Mouse (Mus musculus) forebrain, embryonic 15.5 days (tissue): Measurements from ENCODE around the gene Hmgcs1. TPM values are rescaled to one million over a fixed set of nuclear protein-coding genes. Genes with fewer than 3 reads are reported as not detected.
A peak's percentile ranks its signal among the peaks of the same experiment; 100 is the strongest.
"Not testable (repeated sequence)": the region's sequence is repeated elsewhere in the genome, so short reads cannot be mapped to it uniquely, and the experiment has no call there.

Experiments
- ATAC-seq: fragments of 200-750 bp; cut with Nextera tagmentation; replicated peaks from 2 replicates; pipeline ENCODE4 v1.8.0; 2017; ENCODE audit warnings: mild to moderate bottlenecking, moderate TSS enrichment, moderate library complexity
- H3K27ac ChIP-seq: fragments of 300-500 bp; sonication (generic); replicated peaks from 2 replicates; pipeline ENCODE4 v1.5.1; 2015; ENCODE audit warnings: mild to moderate bottlenecking, inconsistent platforms
- H3K27me3 ChIP-seq: fragments of 300-500 bp; sonication (generic); 2 replicates; pipeline ENCODE4 v1.6.1; 2015; ENCODE audit warnings: inconsistent platforms
- H3K36me3 ChIP-seq: fragments of 300-500 bp; sonication (generic); 2 replicates; pipeline ENCODE4 v1.6.1; 2015; ENCODE audit warnings: mild to moderate bottlenecking, inconsistent platforms
- H3K4me1 ChIP-seq: fragments of 300-500 bp; sonication (generic); 2 replicates; pipeline ENCODE4 v1.6.1; 2015; ENCODE audit warnings: inconsistent platforms
- H3K4me2 ChIP-seq: fragments of 300-500 bp; sonication (generic); replicated peaks from 2 replicates; pipeline ENCODE4 v1.6.1; 2015; ENCODE audit warnings: mild to moderate bottlenecking, inconsistent platforms
- H3K4me3 ChIP-seq: fragments of 300-500 bp; sonication (generic); 2 replicates; pipeline ENCODE4 v1.5.1; 2015; ENCODE audit warnings: mild to moderate bottlenecking, inconsistent platforms
- H3K9ac ChIP-seq: fragments of 300-500 bp; sonication (generic); replicated peaks from 2 replicates; pipeline ENCODE4 v1.6.1; 2015; ENCODE audit warnings: mild to moderate bottlenecking, inconsistent platforms
- H3K9me3 ChIP-seq: fragments of 300-500 bp; sonication (generic); 2 replicates; pipeline ENCODE4 v1.6.1; 2016; ENCODE audit warnings: inconsistent platforms
- WGBS: fragments of 180-500 bp; shearing (Covaris S2); methylation state at CpG from one replicate; pipeline ENCODE4 v1.1.7; 2015; ENCODE audit warnings: mixed read lengths; 5-methylcytosine and 5-hydroxymethylcytosine counted together
- polyA plus RNA-seq: library from polyadenylated mRNA; unstranded; fragments of >200 nt; fragmentation: Nextera tagmentation; extraction: Ambion mirVana; gene quantifications from 2 replicates; pipeline ENCODE4 v1.2.1, GENCODE M21; 2015

Hmgcs1 gene
- polyA plus RNA-seq, 1 experiment from 2014 or later: 395 TPM

DNA sequence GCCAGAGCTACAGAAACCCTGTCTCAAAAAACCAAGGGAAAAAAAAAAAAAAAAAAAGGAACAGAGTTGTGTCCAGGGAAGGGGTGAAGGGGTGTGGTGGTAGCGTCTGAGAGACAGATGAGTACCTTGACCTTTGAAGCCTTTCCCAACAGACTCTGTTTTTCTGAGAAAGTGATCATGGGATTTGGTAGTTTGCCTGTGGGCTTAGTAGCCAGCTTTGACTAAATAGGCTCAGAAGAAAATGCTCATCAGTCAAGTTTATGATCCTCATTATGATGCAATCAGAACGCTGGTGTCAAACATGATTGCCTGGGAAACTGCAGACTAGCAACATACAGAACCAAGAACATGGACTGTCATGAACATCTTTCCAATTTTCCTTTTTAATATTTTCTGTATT is 10.5 kb upstream of the Hmgcs1 start:
- H3K4me3 ChIP-seq: no peak overlapping the region
- H3K9me3 ChIP-seq: no peaks in the 10 kb centered on the region
- WGBS: 86% methylated on average over 2 of the region's 2 CpGs
- no peaks in the 10 kb centered on the region for H3K4me1 ChIP-seq
- H3K36me3 ChIP-seq: no peaks in the 10 kb centered on the region
- H3K27me3 ChIP-seq: no peaks in the 10 kb centered on the region
- H3K27ac ChIP-seq: no peak overlapping the region
- no peak overlapping the region for H3K9ac ChIP-seq
- H3K4me2 ChIP-seq: no peak overlapping the region
- no peak for ATAC-seq

DNA sequence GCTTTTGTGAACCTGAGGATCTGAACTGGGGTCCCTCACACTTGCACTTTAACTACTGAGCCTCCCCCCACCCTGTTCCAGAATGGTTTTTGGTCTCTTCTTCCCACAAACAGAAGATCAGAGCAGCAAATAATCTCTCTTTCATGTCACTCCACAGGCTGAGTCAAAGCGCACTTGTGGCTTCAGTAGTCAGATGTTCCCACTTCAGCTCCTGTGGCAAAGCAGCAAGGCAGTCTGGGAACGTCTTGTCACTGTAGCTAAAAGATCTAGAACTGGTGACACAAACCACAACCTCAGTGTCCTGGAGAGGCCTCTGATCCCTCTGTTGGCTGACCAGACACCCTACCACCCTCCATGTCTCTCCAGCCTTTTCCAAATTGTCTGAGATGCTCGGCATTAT is 9.0 kb upstream of the Hmgcs1 start:
- no peak overlapping the region for H3K27ac ChIP-seq
- no peaks in the 10 kb centered on the region for H3K36me3 ChIP-seq
- H3K4me3 ChIP-seq: no peak overlapping the region
- 74% methylated on average over 3 of the region's 3 CpGs for WGBS
- H3K9me3 ChIP-seq: no peaks in the 10 kb centered on the region
- H3K4me2 ChIP-seq: no peak overlapping the region
- ATAC-seq: no peak
- H3K4me1 ChIP-seq: no peaks in the 10 kb centered on the region
- H3K27me3 ChIP-seq: no peaks in the 10 kb centered on the region
- no peak overlapping the region for H3K9ac ChIP-seq

DNA sequence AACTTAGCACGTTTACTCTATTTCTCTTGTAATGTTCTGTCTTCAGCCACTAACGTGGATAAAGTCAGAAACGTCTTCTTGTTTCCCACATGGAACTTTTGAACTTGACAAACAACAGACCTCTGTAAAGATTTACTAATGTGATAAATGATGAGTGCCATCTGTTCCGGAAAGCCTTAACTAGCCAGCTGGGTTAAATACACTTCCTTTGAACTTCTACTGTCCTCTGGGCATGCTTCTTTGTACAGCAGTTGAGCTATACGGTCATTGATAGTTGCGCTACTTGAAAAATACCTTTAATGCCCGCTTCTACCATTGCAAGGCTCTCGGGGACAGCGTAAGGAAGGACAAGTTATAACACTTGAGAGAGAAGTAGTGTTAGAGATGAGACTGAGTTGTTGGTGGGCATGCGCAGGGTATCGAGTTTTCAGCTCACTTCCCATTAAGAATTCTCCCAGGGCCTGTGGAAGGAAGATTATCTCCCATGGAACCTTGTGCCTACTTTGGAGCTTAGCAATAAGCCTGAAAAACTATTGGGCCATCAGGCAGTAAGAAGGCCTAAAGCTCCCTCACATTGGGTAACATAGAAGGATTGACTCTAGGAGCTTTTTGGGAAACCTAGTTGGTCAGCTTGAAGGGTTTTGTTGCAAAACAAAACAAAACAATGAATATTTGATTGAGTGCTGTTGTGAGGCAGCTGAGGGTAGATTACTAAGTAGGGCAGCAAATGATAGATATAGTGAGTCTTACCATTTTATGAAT is 5.6 kb upstream of the Hmgcs1 start:
- Histone ChIP-seq H3K9ac (no peak overlapping the region), H3K36me3 (no peaks in the 10 kb centered on the region), H3K4me2 (no peak overlapping the region), H3K27me3 (no peaks in the 10 kb centered on the region), H3K27ac (no peak overlapping the region), H3K4me3 (no peak overlapping the region), H3K9me3 (no peaks in the 10 kb centered on the region), H3K4me1 (peaks cover 14% of the 10 kb centered on the region)
- no peak for ATAC-seq
- WGBS: 88% methylated on average over 11 of the region's 11 CpGs

DNA sequence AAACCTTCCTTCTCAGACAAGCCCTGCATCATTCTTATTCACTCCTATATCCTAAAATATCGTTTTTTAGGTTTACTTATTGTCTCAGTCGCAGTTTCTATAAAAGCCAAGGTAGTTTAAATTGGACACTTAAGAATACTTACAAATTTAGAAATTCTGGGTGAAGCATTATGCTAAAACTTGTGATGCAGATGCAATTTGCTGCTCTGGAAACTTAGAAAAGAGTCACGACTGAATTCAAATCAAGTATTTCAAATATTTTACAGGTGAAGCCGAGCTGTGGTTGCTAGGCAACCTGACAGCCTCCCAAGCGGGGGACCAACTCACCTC is 505 bp upstream of the Hmgcs1 start:
- peak overlapping the region; percentile 33 for H3K9ac ChIP-seq
- H3K4me1 ChIP-seq: peaks cover 46% of the 10 kb centered on the region
- no peaks in the 10 kb centered on the region for H3K27me3 ChIP-seq
- H3K9me3 ChIP-seq: no peaks in the 10 kb centered on the region
- H3K4me2 ChIP-seq: peak overlapping the region; percentile 45
- H3K27ac ChIP-seq: peak overlapping the region; percentile 99
- no peak for ATAC-seq
- H3K36me3 ChIP-seq: no peaks in the 10 kb centered on the region
- peak overlapping the region; percentile 93 for H3K4me3 ChIP-seq
- WGBS: 5% methylated on average over 5 of the region's 5 CpGs

DNA sequence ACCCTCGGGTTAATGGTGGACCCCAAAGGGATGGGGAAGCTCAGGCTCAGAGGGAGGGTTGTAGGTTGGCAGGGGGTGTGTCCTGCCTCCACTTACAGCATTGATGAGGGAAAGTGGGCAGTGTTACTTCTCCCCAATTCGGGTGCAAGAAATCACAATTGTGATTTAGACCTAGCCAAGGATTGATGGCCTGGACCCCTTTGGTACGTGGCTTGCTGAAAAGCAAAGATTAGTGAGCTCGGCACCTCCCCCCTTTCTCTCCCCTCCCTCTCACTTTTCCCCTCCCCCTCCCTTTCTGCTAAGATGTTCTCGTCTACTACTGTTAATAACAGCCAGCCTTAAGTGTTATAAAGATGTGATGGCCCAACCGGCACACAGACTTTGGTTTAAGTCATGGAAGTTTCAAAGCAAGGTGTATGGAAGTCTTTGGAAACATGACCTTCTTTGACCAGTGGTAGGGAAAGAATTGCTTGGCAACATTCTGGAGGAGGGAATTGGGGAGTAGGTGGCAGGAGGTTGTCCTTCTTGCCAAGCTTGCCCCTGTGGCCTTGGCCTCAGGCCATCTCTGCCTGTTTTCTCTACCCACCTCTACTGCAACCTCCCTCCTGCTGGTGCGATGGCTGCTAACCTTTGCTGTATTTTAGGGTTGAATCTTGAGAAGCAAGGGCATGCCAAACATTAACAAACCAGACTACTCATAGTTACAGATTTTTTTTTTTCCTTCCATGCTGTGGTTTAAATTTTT is 869 bp downstream of the Hmgcs1 start:
- no peaks in the 10 kb centered on the region for H3K9me3 ChIP-seq
- peaks cover 56% of the 10 kb centered on the region for H3K4me1 ChIP-seq
- no peaks in the 10 kb centered on the region for H3K36me3 ChIP-seq
- peak overlapping the region; percentile 56 for H3K4me2 ChIP-seq
- H3K27me3 ChIP-seq: no peaks in the 10 kb centered on the region
- H3K27ac ChIP-seq: peak overlapping the region; percentile 99
- peak overlapping the region; percentile 98 for H3K9ac ChIP-seq
- WGBS: 2% methylated on average over 7 of the region's 7 CpGs
- ATAC-seq: no peak; the same call in 1 of the 2 replicates
- peak overlapping the region; percentile 93 for H3K4me3 ChIP-seq

DNA sequence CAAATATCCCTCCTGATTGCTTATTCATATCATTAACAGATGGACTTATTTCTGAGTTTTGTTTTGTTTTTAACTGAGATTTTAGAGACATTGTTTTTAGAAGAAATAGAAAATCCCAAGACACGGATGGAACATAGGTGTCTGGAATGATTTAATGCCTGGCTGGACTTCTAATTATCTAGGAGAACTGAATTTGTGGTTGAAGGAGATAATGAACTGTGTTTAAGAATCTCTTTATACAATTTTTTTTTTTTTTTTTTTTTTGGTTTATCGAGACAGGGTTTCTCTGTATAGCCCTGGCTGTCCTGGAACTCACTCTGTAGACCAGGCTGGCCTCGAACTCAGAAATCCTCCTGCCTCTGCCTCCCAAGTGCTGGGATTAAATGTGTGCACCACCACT is 1.8 kb downstream of the Hmgcs1 start:
- 52% methylated on average over 3 of the region's 3 CpGs for WGBS
- H3K9ac ChIP-seq: peak overlapping the region; percentile 98; the same call in 1 of the 2 replicates
- H3K4me1 ChIP-seq: peaks cover 64% of the 10 kb centered on the region

DNA sequence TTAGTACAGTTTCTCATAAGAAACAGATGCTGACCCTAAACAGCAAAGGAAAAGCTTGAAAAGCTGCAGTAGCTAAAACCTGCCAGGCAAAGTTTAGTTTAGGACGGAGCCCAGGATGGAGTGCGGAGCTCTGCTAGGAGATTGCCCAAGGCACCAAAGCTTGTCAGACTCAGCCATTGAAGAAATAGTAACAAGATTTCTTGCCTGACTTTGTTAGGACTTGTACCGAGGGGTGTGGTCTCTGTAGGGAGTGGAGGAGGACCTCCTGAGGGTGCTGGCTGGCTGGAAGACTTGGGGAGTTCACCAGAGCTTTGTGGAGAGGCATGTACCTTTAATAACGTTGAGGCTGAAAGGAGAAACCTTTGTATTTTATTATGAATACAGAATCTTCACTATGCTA is 5.5 kb downstream of the Hmgcs1 start:
- no peak overlapping the region for H3K27ac ChIP-seq
- no peaks in the 10 kb centered on the region for H3K9me3 ChIP-seq
- H3K4me3 ChIP-seq: no peak overlapping the region
- peaks cover 68% of the 10 kb centered on the region for H3K4me1 ChIP-seq
- 60% methylated on average over 4 of the region's 4 CpGs for WGBS
- H3K36me3 ChIP-seq: peaks cover 23% of the 10 kb centered on the region
- no peak overlapping the region for H3K9ac ChIP-seq
- no peaks in the 10 kb centered on the region for H3K27me3 ChIP-seq
- no peak overlapping the region for H3K4me2 ChIP-seq
- no peak for ATAC-seq

More for the DNA sequence above, 1.8 kb downstream of the Hmgcs1 start:
- not testable (repeated sequence) for H3K27me3 ChIP-seq, ATAC-seq, H3K36me3 ChIP-seq, H3K27ac ChIP-seq, H3K9me3 ChIP-seq
- peak overlapping the region; percentile 56 for H3K4me2 ChIP-seq
- peak overlapping the region; percentile 93 for H3K4me3 ChIP-seq

DNA sequence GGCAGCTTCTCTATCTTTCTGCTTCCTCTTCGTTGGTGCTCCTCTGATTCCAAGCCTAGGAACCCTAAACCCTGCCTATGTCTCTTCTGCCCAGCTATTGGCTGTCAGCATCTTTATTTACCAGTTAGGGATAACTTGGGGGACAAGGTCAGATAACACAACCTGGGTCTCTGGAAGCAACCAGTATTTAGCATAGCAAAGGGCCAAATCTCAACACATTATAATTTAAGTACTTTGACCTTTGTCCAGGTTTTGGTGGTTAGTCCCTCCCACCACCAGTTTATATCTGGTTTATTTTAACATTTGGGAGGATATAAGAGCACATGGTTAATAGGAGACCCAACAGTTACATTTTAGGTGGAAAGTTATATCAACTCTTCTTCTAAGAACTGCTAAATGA is 6.3 kb downstream of the Hmgcs1 start:
- Histone ChIP-seq H3K9me3 (no peaks in the 10 kb centered on the region), H3K4me3 (no peak overlapping the region), H3K27me3 (no peaks in the 10 kb centered on the region), H3K9ac (no peak overlapping the region), H3K4me1 (peaks cover 64% of the 10 kb centered on the region), H3K4me2 (no peak overlapping the region), H3K27ac (no peak overlapping the region), H3K36me3 (peaks cover 31% of the 10 kb centered on the region)
- ATAC-seq: no peak
- WGBS: 43% methylated on average over 1 of the region's 1 CpGs

DNA sequence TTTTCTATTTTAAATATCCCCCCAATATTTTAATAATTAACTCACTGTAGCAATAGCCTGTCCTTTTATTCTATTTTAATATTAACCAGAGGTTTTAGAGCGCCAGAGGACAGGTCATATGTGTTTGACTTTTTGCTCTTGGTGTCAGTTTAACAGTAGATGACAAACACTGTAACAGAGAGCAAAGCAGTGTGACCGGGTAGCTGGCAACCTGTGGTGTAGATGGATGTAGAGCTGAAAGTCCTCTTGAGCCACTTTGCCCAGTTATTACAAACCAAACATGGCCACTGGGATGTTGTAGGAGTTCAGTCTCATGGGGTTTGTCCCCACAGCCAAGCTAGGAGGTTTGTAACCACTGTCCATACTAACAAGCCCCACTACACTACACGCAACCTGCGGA is 8.3 kb downstream of the Hmgcs1 start:
- Histone ChIP-seq H3K27ac (no peak overlapping the region), H3K36me3 (peaks cover 47% of the 10 kb centered on the region), H3K4me1 (peaks cover 46% of the 10 kb centered on the region), H3K9ac (no peak overlapping the region), H3K4me3 (no peak overlapping the region), H3K9me3 (no peaks in the 10 kb centered on the region), H3K4me2 (no peak overlapping the region), H3K27me3 (no peaks in the 10 kb centered on the region)
- 95% methylated on average over 4 of the region's 4 CpGs for WGBS
- no peak for ATAC-seq

DNA sequence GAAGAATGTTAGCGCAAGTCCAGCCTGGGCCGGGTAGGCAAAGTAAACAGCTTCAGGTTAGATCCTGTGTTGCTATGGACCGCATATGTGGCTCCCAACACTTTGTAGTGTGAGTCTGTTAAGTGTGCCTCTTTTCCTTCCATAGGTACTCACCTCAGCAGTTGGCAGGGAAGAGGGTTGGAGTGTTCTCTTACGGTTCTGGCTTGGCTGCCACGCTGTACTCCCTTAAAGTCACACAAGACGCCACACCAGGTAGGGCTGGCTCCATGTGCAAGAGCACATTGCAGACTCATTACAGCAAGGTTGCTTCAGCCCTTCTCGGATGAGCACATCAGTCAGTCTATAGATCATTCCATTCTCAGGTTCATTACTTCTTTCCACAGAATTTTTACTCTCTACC is 14.1 kb downstream of the Hmgcs1 start:
- peaks cover 87% of the 10 kb centered on the region for H3K36me3 ChIP-seq
- no peaks in the 10 kb centered on the region for H3K4me1 ChIP-seq
- WGBS: 89% methylated on average over 7 of the region's 7 CpGs
- no peak overlapping the region for H3K9ac ChIP-seq
- no peak for ATAC-seq
- H3K9me3 ChIP-seq: no peaks in the 10 kb centered on the region
- no peak overlapping the region for H3K4me3 ChIP-seq
- H3K4me2 ChIP-seq: no peak overlapping the region
- no peaks in the 10 kb centered on the region for H3K27me3 ChIP-seq
- no peak overlapping the region for H3K27ac ChIP-seq

DNA sequence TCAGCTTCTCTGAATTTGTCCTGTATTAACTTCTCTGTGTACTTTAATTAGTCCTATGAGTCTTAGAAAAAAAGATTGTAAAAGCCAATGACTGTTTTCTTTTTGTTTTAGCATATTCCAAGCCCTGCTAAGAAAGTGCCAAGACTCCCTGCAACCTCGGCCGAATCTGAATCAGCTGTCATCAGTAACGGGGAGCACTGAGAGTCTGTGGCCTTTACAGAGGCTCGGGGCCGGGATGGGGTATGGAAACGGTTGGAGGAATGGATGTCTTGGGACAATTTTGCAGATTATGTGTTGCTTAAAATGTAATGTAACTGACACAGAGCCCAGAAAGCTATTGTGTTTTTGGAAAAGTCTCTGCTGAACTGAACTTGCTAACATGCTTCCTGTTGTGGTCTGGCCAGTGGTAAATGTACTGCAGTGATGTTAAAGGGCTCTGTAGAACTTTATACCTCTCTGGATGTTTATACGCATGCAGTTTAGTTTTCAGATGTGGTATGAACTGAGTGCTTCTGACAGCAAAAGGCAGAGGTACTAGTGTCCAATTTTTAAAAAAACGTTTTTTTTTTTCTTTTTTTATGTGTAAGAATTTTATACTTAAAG is 16.2 kb downstream of the Hmgcs1 start:
- H3K9me3 ChIP-seq, H3K4me1 ChIP-seq, H3K9ac ChIP-seq, H3K27me3 ChIP-seq, H3K4me2 ChIP-seq, ATAC-seq, H3K27ac ChIP-seq, H3K4me3 ChIP-seq: not testable (repeated sequence)
- peaks cover 85% of the 10 kb centered on the region for H3K36me3 ChIP-seq
- 87% methylated on average over 8 of the region's 8 CpGs for WGBS

DNA sequence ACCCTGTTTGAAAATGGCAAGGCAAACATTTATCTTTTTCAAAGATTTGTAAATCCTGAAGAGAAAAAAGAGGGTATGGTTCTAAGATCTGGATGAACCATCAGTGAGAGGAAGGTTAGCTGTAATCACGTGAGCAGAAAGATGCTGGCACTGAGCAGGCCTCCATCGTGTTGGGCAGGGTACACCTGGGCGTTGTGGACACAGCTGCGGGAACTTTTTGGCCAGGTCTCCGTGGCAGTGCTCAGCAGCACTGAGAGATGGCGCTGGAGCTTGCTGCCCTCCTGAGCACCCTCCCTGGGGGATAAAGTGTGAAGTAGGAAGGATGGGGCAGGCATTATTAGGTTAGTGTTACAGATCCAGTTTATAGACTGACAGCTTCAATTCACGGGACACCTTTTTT is 16.8 kb downstream of the Hmgcs1 start:
- no peak for ATAC-seq
- Histone ChIP-seq H3K27me3 (no peaks in the 10 kb centered on the region), H3K4me1 (no peaks in the 10 kb centered on the region), H3K4me3 (no peak overlapping the region), H3K36me3 (peaks cover 84% of the 10 kb centered on the region), H3K27ac (no peak overlapping the region), H3K9me3 (no peaks in the 10 kb centered on the region), H3K4me2 (no peak overlapping the region), H3K9ac (no peak overlapping the region)
- WGBS: 72% methylated on average over 7 of the region's 7 CpGs
